ENCODE assay signal across 12 mouse cellular contexts in genomic region chr1:91013803-91014202, GRCm38 (mm10). TPM values are rescaled to one million over a fixed set of nuclear protein-coding genes. Genes with fewer than 3 reads are reported as not detected.
DNase-seq lines count a peak whose midpoint lies in the region; ATAC-seq lines count a peak whose summit lies in the region.
"Had no signal": no experiment of that assay in that cellular context is flagged by ENCODE, and none has a peak within 500 bp of the region (broad histone marks: within the 10 kb centered on the region; RNA-seq: fewer than 3 reads in every experiment).

No protein-coding gene starts in this region.

- peak; percentile 53 for DNase-seq in kidney, postnatal 10 days
- no peak for DNase-seq in urinary bladder, adult 18-20 months (ENCODE audit: low spot score in 2 of 2)
- DNase-seq in forebrain, embryonic 14.5 days (ENCODE audit: low spot score): no peak
- no peak for DNase-seq in gastrocnemius, postnatal 25 days
- DNase-seq: cerebellum, adult 11-12 months; forebrain, postnatal 0 days; right cerebral cortex, adult 18-20 months had no signal

- 60% methylated on average over 3 of the region's 3 CpGs for WGBS in heart, embryonic 11.5 days (ENCODE audit: insufficient replicate concordance)
- 80% methylated on average over 3 of the region's 3 CpGs for WGBS in forebrain, embryonic 14.5 days

- H3K4me2 ChIP-seq in heart, embryonic 11.5 days: no peak overlapping the region; the same call in 1 of the 2 replicates
- H3K4me2 ChIP-seq in forebrain, embryonic 14.5 days (ENCODE audit: low read length): no peak overlapping the region
- H3K4me2 ChIP-seq: limb, embryonic 12.5 days had no signal

- peaks cover 4% of the 10 kb centered on the region for H3K36me3 ChIP-seq in megakaryocyte, embryonic 14.5 days (replicated peaks; ENCODE audit: low read length)
- H3K36me3 ChIP-seq in heart, embryonic 11.5 days (ENCODE audit: control insufficient read depth, insufficient read depth, low read length): no peaks in the 10 kb centered on the region
- H3K36me3 ChIP-seq in forebrain, embryonic 14.5 days (ENCODE audit: control insufficient read depth, insufficient read depth, low read length): no peaks in the 10 kb centered on the region
- H3K36me3 ChIP-seq: limb, embryonic 12.5 days had no signal

- ATAC-seq in megakaryocyte, adult 5-6 weeks (ENCODE audit: poor library complexity, severe bottlenecking): no peak
- no peak for ATAC-seq in heart, embryonic 11.5 days (replicated peaks; ENCODE audit: insufficient number of reproducible peaks, low FRiP score, low TSS enrichment)
- ATAC-seq in forebrain, embryonic 14.5 days: no peak
- ATAC-seq: activated CD4-positive, CD25-positive, alpha-beta regulatory T cell, adult 4 months; forebrain, postnatal 0 days had no signal

- H3K4me1 ChIP-seq in megakaryocyte, embryonic 14.5 days: peaks cover 65% of the 10 kb centered on the region
- H3K4me1 ChIP-seq in heart, embryonic 11.5 days (ENCODE audit: control insufficient read depth, insufficient read depth, low read length): peaks cover 69% of the 10 kb centered on the region
- no peaks in the 10 kb centered on the region; the same call in 1 of the 2 replicates for H3K4me1 ChIP-seq in forebrain, embryonic 14.5 days (ENCODE audit: control insufficient read depth, insufficient read depth, low read length)

- 0 out of 2 replicates have a peak overlapping the region, but pooled peaks have one; percentile 24 for H3K9ac ChIP-seq in heart, embryonic 11.5 days (ENCODE audit: low read depth, low read length)
- no peak overlapping the region for H3K9ac ChIP-seq in forebrain, embryonic 14.5 days (ENCODE audit: low read length)
- H3K9ac ChIP-seq: forebrain, postnatal 0 days; limb, embryonic 12.5 days had no signal

- no peaks in the 10 kb centered on the region for H3K27me3 ChIP-seq in megakaryocyte, embryonic 14.5 days (replicated peaks)
- no peaks in the 10 kb centered on the region for H3K27me3 ChIP-seq in heart, embryonic 11.5 days (ENCODE audit: control insufficient read depth, insufficient read depth, low read length)
- H3K27me3 ChIP-seq in forebrain, embryonic 14.5 days (replicated peaks; ENCODE audit: control insufficient read depth, insufficient read depth, low read length): no peaks in the 10 kb centered on the region
- H3K27me3 ChIP-seq: limb, embryonic 12.5 days had no signal

- peaks cover 5% of the 10 kb centered on the region for H3K9me3 ChIP-seq in megakaryocyte, embryonic 14.5 days
- H3K9me3 ChIP-seq in heart, embryonic 11.5 days (replicated peaks; ENCODE audit: control insufficient read depth, low read length): no peaks in the 10 kb centered on the region
- no peaks in the 10 kb centered on the region for H3K9me3 ChIP-seq in forebrain, embryonic 14.5 days (replicated peaks; ENCODE audit: control insufficient read depth, low read length)
- H3K9me3 ChIP-seq: limb, embryonic 12.5 days had no signal

- H3K27ac ChIP-seq in heart, embryonic 11.5 days (ENCODE audit: low read depth, low read length): peak overlapping the region; percentile 88
- H3K27ac ChIP-seq in forebrain, embryonic 14.5 days (ENCODE audit: low read depth, low read length): no peak overlapping the region
- H3K27ac ChIP-seq: limb, embryonic 12.5 days had no signal

- peak overlapping the region; percentile 23 for H3K4me3 ChIP-seq in megakaryocyte, embryonic 14.5 days (replicated peaks)
- H3K4me3 ChIP-seq in heart, embryonic 11.5 days (ENCODE audit: low read depth, low read length): no peak overlapping the region
- no peak overlapping the region for H3K4me3 ChIP-seq in forebrain, embryonic 14.5 days (ENCODE audit: low read depth, low read length)
- H3K4me3 ChIP-seq: limb, embryonic 12.5 days had no signal

RNA-seq across cellular contexts. Expression of gene Lrrfip1, which starts 15.3 kb away (rescaled TPM):
- polyA plus RNA-seq in megakaryocyte, embryonic 14.5 days (2012; ENCODE audit: insufficient read depth, low replicate concordance): 1.9 and 12.2 TPM in 2 replicates
- total RNA-seq in megakaryocyte, adult 5-6 weeks (2015): 123 and 128 TPM in 2 replicates
- 228 and 254 TPM in 2 replicates for total RNA-seq in megakaryocyte, adult 5-6 weeks (2017)
- 115 and 138 TPM in 2 replicates for polyA plus RNA-seq in heart, embryonic 11.5 days (2014; fragmentation: Nextera tagmentation; extraction: Ambion mirVana)
- 27.2 and 35.6 TPM in 2 replicates for polyA plus RNA-seq in forebrain, embryonic 14.5 days (2014; fragmentation: Nextera tagmentation; extraction: Ambion mirVana)
- 100 to 1,000 TPM; 143 to 163 TPM for total RNA-seq in gastrocnemius, postnatal 25 days (2021)

RNA-seq across cellular contexts. Expression of gene Rab17, which starts 44.3 kb away (rescaled TPM):
- polyA plus RNA-seq in megakaryocyte, embryonic 14.5 days (2012; ENCODE audit: insufficient read depth, low replicate concordance): 3.4 TPM in 1 of 2 replicates, not detected in the other
- not detected in 2 replicates for total RNA-seq in megakaryocyte, adult 5-6 weeks (2015)
- total RNA-seq in megakaryocyte, adult 5-6 weeks (2017): not detected in 2 replicates
- polyA plus RNA-seq in heart, embryonic 11.5 days (2014; fragmentation: Nextera tagmentation; extraction: Ambion mirVana): 0.63 TPM in 1 of 2 replicates, not detected in the other
- polyA plus RNA-seq in forebrain, embryonic 14.5 days (2014; fragmentation: Nextera tagmentation; extraction: Ambion mirVana): 0.11 and 0.36 TPM in 2 replicates
- not detected for total RNA-seq in gastrocnemius, postnatal 25 days (2021)
- polyA plus RNA-seq: activated CD4-positive, CD25-positive, alpha-beta regulatory T cell, adult 4 months; forebrain, postnatal 0 days had no signal
